Mouse (Mus musculus): Measurements from ENCODE around the gene Enoph1.

GRCm38 (mm10) chr5:100113403-100113802, 73.6 kb downstream of the Enoph1 start:
- no peak for TF ChIP-seq POLR2A (IDR thresholded peaks at IDR 0.05; ENCODE audit: insufficient read depth, low read depth, low read length)
- TF ChIP-seq CTCF (IDR thresholded peaks at IDR 0.05; ENCODE audit: insufficient read depth, low read depth, low read length), result no peak

Data from olfactory bulb, adult 2 months (tissue).